Mouse (Mus musculus) testis, postnatal 14 days (tissue): ENCODE measurements around the gene Adh4.
A peak's percentile ranks its signal among the peaks of the same experiment; 100 is the strongest.
"Not testable (repeated sequence)": the region's sequence is repeated elsewhere in the genome, so short reads cannot be mapped to it uniquely, and the experiment has no call there.

Source experiments
- DNase-seq: peaks from one replicate; pipeline ENCODE4 v3.0.0; 2021; ENCODE audit warnings: low spot score

Gene Adh4

GRCm38 (mm10) chr3:138415121-138415690 lies at the start of gene Adh4:
TSS of gene Adh4 (plus strand) at chr3:138415466.
- no peak for DNase-seq

- no peak for DNase-seq
Observed at GRCm38 (mm10) chr3:138366181-138366580, 49.1 kb upstream of the Adh4 start.

GRCm38 (mm10) chr3:138369546-138369945 lies 45.7 kb upstream of the Adh4 start:
- no peak for DNase-seq

- DNase-seq: not testable (repeated sequence)
Observed at GRCm38 (mm10) chr3:138370289-138370688, 45.0 kb upstream of the Adh4 start.

- DNase-seq: no peak
Observed at GRCm38 (mm10) chr3:138373920-138374319, 41.3 kb upstream of the Adh4 start.

GRCm38 (mm10) chr3:138375148-138375547 lies 40.1 kb upstream of the Adh4 start:
- DNase-seq: no peak

GRCm38 (mm10) chr3:138381133-138381532 lies 34.1 kb upstream of the Adh4 start:
- DNase-seq: no peak

- no peak for DNase-seq
Observed at GRCm38 (mm10) chr3:138387155-138387554, 28.1 kb upstream of the Adh4 start.

- DNase-seq: peak; percentile 10
Observed at GRCm38 (mm10) chr3:138404872-138405271, 10.4 kb upstream of the Adh4 start.

- DNase-seq: peak; percentile 16
Observed at GRCm38 (mm10) chr3:138405341-138405740, 9.9 kb upstream of the Adh4 start.

- no peak for DNase-seq
Observed at GRCm38 (mm10) chr3:138405840-138406239, 9.4 kb upstream of the Adh4 start.

GRCm38 (mm10) chr3:138407920-138408319 lies 7.3 kb upstream of the Adh4 start:
- no peak for DNase-seq

GRCm38 (mm10) chr3:138409585-138409984 lies 5.7 kb upstream of the Adh4 start:
- DNase-seq: no peak

GRCm38 (mm10) chr3:138410211-138410610 lies 5.1 kb upstream of the Adh4 start:
- DNase-seq: no peak

GRCm38 (mm10) chr3:138419369-138419768 lies 4.1 kb downstream of the Adh4 start:
- DNase-seq: no peak

GRCm38 (mm10) chr3:138420385-138420784 lies 5.1 kb downstream of the Adh4 start:
- DNase-seq: no peak

- DNase-seq: no peak
Observed at GRCm38 (mm10) chr3:138423664-138424063, 8.4 kb downstream of the Adh4 start.

- DNase-seq: no peak
Observed at GRCm38 (mm10) chr3:138424247-138424646, 9.0 kb downstream of the Adh4 start.

GRCm38 (mm10) chr3:138430360-138430976 lies 15.2 kb downstream of the Adh4 start:
- no peak for DNase-seq

GRCm38 (mm10) chr3:138431835-138432234 lies 16.6 kb downstream of the Adh4 start:
- DNase-seq: no peak

- no peak for DNase-seq
Observed at GRCm38 (mm10) chr3:138438716-138439115, 23.4 kb downstream of the Adh4 start.

- no peak for DNase-seq
Observed at GRCm38 (mm10) chr3:138442203-138442602, 26.9 kb downstream of the Adh4 start.

GRCm38 (mm10) chr3:138442612-138443464 lies 27.6 kb downstream of the Adh4 start, which contains the start of gene Adh5:
TSS of gene Adh5 (plus strand) at chr3:138443093.
- DNase-seq: peak; percentile 93
